Mouse (Mus musculus): Measurements from ENCODE around the gene Rundc1. TPM values are rescaled to one million over a fixed set of nuclear protein-coding genes. Genes with fewer than 3 reads are reported as not detected.
"Not testable (repeated sequence)": the region's sequence is repeated elsewhere in the genome, so short reads cannot be mapped to it uniquely, and the experiment has no call there.

Gene Rundc1
- total RNA-seq, 2 experiments from 2014 or later, result 11.1 to 12.4 TPM

GRCm38 (mm10) chr11:101465101-101465868 is 40.4 kb downstream of the Rundc1 start:
- intact Hi-C loops (cut with DNase I), result loop anchor here (5.0 kb wide), 1 partner anchor 87 kb away; the partner anchor contains the start of genes Brca1 and Nbr1

GRCm38 (mm10) chr11:101465869-101466551 is 41.1 kb downstream of the Rundc1 start, which contains the start of gene Vat1:
Gene Vat1, minus strand, starts transcription at chr11:101466230.
- intact Hi-C loops (cut with DNase I), result loop anchor here (5.0 kb wide), 1 partner anchor 86 kb away; the partner anchor contains the start of genes Brca1 and Nbr1
- DNase-seq, result peak; percentile 74 to 76

More at GRCm38 (mm10) chr11:101465101-101465868, 40.4 kb downstream of the Rundc1 start:
- DNase-seq, result peak; percentile 80 to 82

- intact Hi-C loops (cut with DNase I), result loop anchor here (5.0 kb wide), 1 partner anchor 86 kb away; the partner anchor contains the start of genes Brca1 and Nbr1
- not testable (repeated sequence) for DNase-seq
Measured at GRCm38 (mm10) chr11:101466552-101466950, 41.7 kb downstream of the Rundc1 start.

GRCm38 (mm10) chr11:101467477-101468262 is 42.8 kb downstream of the Rundc1 start:
- DNase-seq, result peak; percentile 69 to 76
- intact Hi-C loops (cut with DNase I), result loop anchor here (5.0 kb wide), 1 partner anchor 85 kb away; the partner anchor contains the start of genes Brca1 and Nbr1

GRCm38 (mm10) chr11:101468263-101468688 is 43.4 kb downstream of the Rundc1 start:
- intact Hi-C loops (cut with DNase I), result loop anchor here (5.0 kb wide), 1 partner anchor 84 kb away; the partner anchor contains the start of genes Brca1 and Nbr1
- peak in 1 of 2 experiments; percentile 44 for DNase-seq

- intact Hi-C loops (cut with DNase I), result loop anchor here (5.0 kb wide), 1 partner anchor 84 kb away; the partner anchor contains the start of genes Brca1 and Nbr1
- DNase-seq, result no peak
Measured at GRCm38 (mm10) chr11:101468731-101469130, 43.8 kb downstream of the Rundc1 start.

GRCm38 (mm10) chr11:101469155-101469554 is 44.3 kb downstream of the Rundc1 start:
- no peak for DNase-seq
- intact Hi-C loops (cut with DNase I), result loop anchor here (5.0 kb wide), 1 partner anchor 83 kb away; the partner anchor contains the start of genes Brca1 and Nbr1

GRCm38 (mm10) chr11:101470206-101470605 is 45.3 kb downstream of the Rundc1 start:
- no peak for DNase-seq
- intact Hi-C loops (cut with DNase I), result no loop called here

- no peak for DNase-seq
- intact Hi-C loops (cut with DNase I), result no loop called here
Measured at GRCm38 (mm10) chr11:101471926-101472325, 47.0 kb downstream of the Rundc1 start.

GRCm38 (mm10) chr11:101472336-101472735 is 47.5 kb downstream of the Rundc1 start:
- DNase-seq, result no peak

GRCm38 (mm10) chr11:101473686-101474085 is 48.8 kb downstream of the Rundc1 start:
- intact Hi-C loops (cut with DNase I); DNase-seq: not testable (repeated sequence)

More at GRCm38 (mm10) chr11:101472336-101472735, 47.5 kb downstream of the Rundc1 start:
- intact Hi-C loops (cut with DNase I), result no loop called here

- no peak for DNase-seq
- intact Hi-C loops (cut with DNase I), result no loop called here
Measured at GRCm38 (mm10) chr11:101474298-101474697, 49.4 kb downstream of the Rundc1 start.

- not testable (repeated sequence) for DNase-seq
Measured at GRCm38 (mm10) chr11:101476361-101476760, 51.5 kb downstream of the Rundc1 start.

GRCm38 (mm10) chr11:101477194-101477551 is 52.3 kb downstream of the Rundc1 start:
- intact Hi-C loops (cut with DNase I), result no loop called here
- DNase-seq, result no peak

More at GRCm38 (mm10) chr11:101476361-101476760, 51.5 kb downstream of the Rundc1 start:
- intact Hi-C loops (cut with DNase I), result not testable (repeated sequence)

GRCm38 (mm10) chr11:101477552-101478211 is 52.8 kb downstream of the Rundc1 start:
- DNase-seq, result no peak
- intact Hi-C loops (cut with DNase I), result no loop called here

GRCm38 (mm10) chr11:101479171-101479635 is 54.3 kb downstream of the Rundc1 start:
- intact Hi-C loops (cut with DNase I), result no loop called here
- no peak for DNase-seq

- intact Hi-C loops (cut with DNase I), result no loop called here
- no peak for DNase-seq
Measured at GRCm38 (mm10) chr11:101480912-101481311, 56.0 kb downstream of the Rundc1 start.

GRCm38 (mm10) chr11:101483804-101484203 is 58.9 kb downstream of the Rundc1 start:
- no peak for DNase-seq
- intact Hi-C loops (cut with DNase I), result no loop called here

GRCm38 (mm10) chr11:101484245-101484644 is 59.4 kb downstream of the Rundc1 start:
- intact Hi-C loops (cut with DNase I), result no loop called here
- DNase-seq, result no peak

All from heart, postnatal 10 days (tissue).